In the genomic region with DNA sequence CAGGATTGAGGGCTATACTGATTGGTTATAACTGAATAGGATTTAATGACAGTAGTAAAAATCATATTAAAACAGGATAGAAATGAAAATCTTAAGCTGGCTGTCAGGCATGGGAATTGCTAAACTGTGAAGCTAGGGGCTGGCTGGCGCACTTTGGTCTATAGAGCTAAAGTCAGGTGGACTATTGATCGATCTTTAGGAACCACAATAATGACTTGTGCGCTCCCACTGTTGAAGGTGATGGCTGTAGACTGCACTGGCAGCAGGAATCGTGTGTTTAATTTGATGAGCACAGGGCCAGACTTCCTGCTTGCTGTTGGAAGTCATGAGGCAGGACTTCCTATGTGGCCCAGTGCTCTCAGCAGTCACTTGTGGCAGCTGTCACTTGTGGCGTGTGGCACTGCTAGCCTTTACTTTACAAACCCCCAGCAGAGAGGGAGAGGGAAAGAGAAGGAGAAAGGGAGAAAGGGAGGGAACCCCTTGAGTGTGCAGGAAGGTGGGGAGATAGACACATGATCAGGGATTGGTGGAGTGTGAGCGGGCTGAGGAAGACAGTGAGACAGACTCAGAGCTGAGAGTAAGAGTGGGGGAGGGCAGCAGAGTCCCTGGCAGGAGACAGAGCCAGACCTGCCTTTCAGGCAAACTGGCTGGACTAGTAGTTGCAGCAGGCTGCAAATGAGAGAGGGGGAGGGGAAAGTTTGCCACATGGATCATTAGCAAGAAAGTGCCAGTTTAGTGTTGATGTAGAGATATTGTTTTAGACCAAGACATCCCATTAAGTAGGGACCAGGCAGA, we compare ENCODE assay signal across 9 mouse cellular contexts. TPM values are rescaled to one million over a fixed set of nuclear protein-coding genes. Genes with fewer than 3 reads are reported as not detected.
A peak's percentile ranks its signal among the peaks of the same experiment; 100 is the strongest.
DNase-seq lines count a peak whose midpoint lies in the region; ATAC-seq and TF ChIP-seq lines count a peak whose summit lies in the region.
"Had no signal": no experiment of that assay in that cellular context is flagged by ENCODE, and none has a peak within 500 bp of the region (broad histone marks: within the 10 kb centered on the region; RNA-seq: fewer than 3 reads in every experiment).

No protein-coding gene starts in this region.

- H3K79me2 ChIP-seq in MEL (ENCODE audit: control insufficient read depth, insufficient read depth, low read length, poor library complexity) = no peaks in the 10 kb centered on the region

- no peak overlapping the region for H3K9ac ChIP-seq in hindbrain, embryonic 15.5 days
- H3K9ac ChIP-seq in hindbrain, embryonic 14.5 days = no peak overlapping the region
- H3K9ac ChIP-seq in MEL (ENCODE audit: control insufficient read depth, low read depth, low read length, poor library complexity, severe bottlenecking) = peak overlapping the region; percentile 34; the same call in 1 of the 2 replicates
- no peak overlapping the region for H3K9ac ChIP-seq in liver, embryonic 15.5 days

- H3K9me3 ChIP-seq in hindbrain, embryonic 15.5 days = no peaks in the 10 kb centered on the region
- no peaks in the 10 kb centered on the region for H3K9me3 ChIP-seq in hindbrain, embryonic 14.5 days (ENCODE audit: control insufficient read depth, low read length)
- H3K9me3 ChIP-seq in MEL (replicated peaks; ENCODE audit: insufficient read depth, low read length) = no peaks in the 10 kb centered on the region
- H3K9me3 ChIP-seq in embryonic facial prominence, embryonic 10.5 days = no peaks in the 10 kb centered on the region
- no peaks in the 10 kb centered on the region for H3K9me3 ChIP-seq in liver, embryonic 15.5 days (replicated peaks)

- no peaks in the 10 kb centered on the region for H3K27me3 ChIP-seq in hindbrain, embryonic 15.5 days
- no peaks in the 10 kb centered on the region for H3K27me3 ChIP-seq in hindbrain, embryonic 14.5 days (ENCODE audit: control insufficient read depth, insufficient read depth, low read length)
- H3K27me3 ChIP-seq in MEL (ENCODE audit: control insufficient read depth in 1 of 2, insufficient read depth in 2 of 2, low read length in 2 of 2) = no peaks in the 10 kb centered on the region; a peak in 2 of 4 replicates
- H3K27me3 ChIP-seq in embryonic facial prominence, embryonic 10.5 days (replicated peaks; ENCODE audit: low read depth, poor library complexity, severe bottlenecking) = 0 out of 2 replicates have a peak, but pooled peaks cover 10% of the 10 kb centered on the region
- 0 out of 2 replicates have a peak, but pooled peaks cover under 1% of the 10 kb centered on the region for H3K27me3 ChIP-seq in liver, embryonic 15.5 days

- H3K36me3 ChIP-seq in hindbrain, embryonic 15.5 days = no peaks in the 10 kb centered on the region
- no peaks in the 10 kb centered on the region for H3K36me3 ChIP-seq in hindbrain, embryonic 14.5 days (replicated peaks; ENCODE audit: control insufficient read depth, insufficient read depth)
- H3K36me3 ChIP-seq in MEL (ENCODE audit: control insufficient read depth in 1 of 2, insufficient read depth in 2 of 2, low read length in 2 of 2) = peaks cover 0 to 2% of the 10 kb centered on the region in 2 experiments; a peak in 2 of 4 replicates
- H3K36me3 ChIP-seq in embryonic facial prominence, embryonic 10.5 days (replicated peaks) = no peaks in the 10 kb centered on the region
- H3K36me3 ChIP-seq in liver, embryonic 15.5 days (replicated peaks) = no peaks in the 10 kb centered on the region

- no peak for DNase-seq in hindbrain, embryonic 14.5 days (ENCODE audit: low spot score)
- DNase-seq in MEL (ENCODE audit: low read depth, low spot score) = peak; percentile 46
- peak; percentile 44 for DNase-seq in embryonic facial prominence, embryonic 10.5 days (ENCODE audit: low spot score)
- DNase-seq in Muller cell, postnatal 12 days (ENCODE audit: inconsistent ontology term) = no peak
- DNase-seq in cerebellum, adult 9-10 months = no peak

- peaks cover 20% of the 10 kb centered on the region for H3K4me1 ChIP-seq in hindbrain, embryonic 15.5 days (replicated peaks)
- peaks cover 9% of the 10 kb centered on the region; the same call in 1 of the 2 replicates for H3K4me1 ChIP-seq in hindbrain, embryonic 14.5 days (replicated peaks; ENCODE audit: control insufficient read depth, insufficient read depth, low read length)
- peaks cover 0 to 13% of the 10 kb centered on the region in 2 experiments; a peak in 2 of 4 replicates for H3K4me1 ChIP-seq in MEL (ENCODE audit: control insufficient read depth in 1 of 2, insufficient read depth in 2 of 2, low read length in 2 of 2)
- peaks cover 21% of the 10 kb centered on the region for H3K4me1 ChIP-seq in embryonic facial prominence, embryonic 10.5 days
- peaks cover 13% of the 10 kb centered on the region; the same call in 1 of the 2 replicates for H3K4me1 ChIP-seq in liver, embryonic 15.5 days (replicated peaks)

- 0 out of 4 replicates have a peak, but pooled peaks have one; percentile 14 to 26 for TF ChIP-seq EP300 in MEL (IDR thresholded peaks at IDR 0.05; ENCODE audit: low read depth in 1 of 2, low read length in 2 of 2)

- no peak for TF ChIP-seq CTCF in MEL (IDR thresholded peaks at IDR 0.05 in 2 of 3, conservative IDR thresholded peaks at IDR 0.05 in 1 of 3; ENCODE audit: control insufficient read depth in 1 of 3, insufficient read depth in 1 of 3, low read depth in 2 of 3, low read length in 3 of 3, poor library complexity in 1 of 3, severe bottlenecking in 1 of 3)

- ATAC-seq in hindbrain, embryonic 15.5 days (ENCODE audit: low FRiP score, low read depth) = 0 out of 2 replicates have a peak, but pooled peaks have one; percentile 52
- no peak for ATAC-seq in hindbrain, embryonic 14.5 days (ENCODE audit: low FRiP score)
- ATAC-seq in liver, embryonic 15.5 days (ENCODE audit: insufficient read depth) = peak; percentile 75

- no peak overlapping the region for H3K27ac ChIP-seq in hindbrain, embryonic 15.5 days (replicated peaks)
- no peak overlapping the region for H3K27ac ChIP-seq in hindbrain, embryonic 14.5 days
- H3K27ac ChIP-seq in MEL (ENCODE audit: control insufficient read depth, low read depth, low read length) = no peak overlapping the region
- H3K27ac ChIP-seq in embryonic facial prominence, embryonic 10.5 days (replicated peaks) = peak overlapping the region; percentile 51; the same call in 1 of the 2 replicates
- peak overlapping the region; percentile 33; the same call in 1 of the 2 replicates for H3K27ac ChIP-seq in liver, embryonic 15.5 days (replicated peaks)

- WGBS in hindbrain, embryonic 15.5 days = 59% methylated on average over 6 of the region's 6 CpGs
- 66% methylated on average over 6 of the region's 6 CpGs for WGBS in hindbrain, embryonic 14.5 days
- WGBS in embryonic facial prominence, embryonic 10.5 days = 57% methylated on average over 6 of the region's 6 CpGs
- 37% methylated on average over 6 of the region's 6 CpGs for WGBS in liver, embryonic 15.5 days (ENCODE audit: insufficient replicate concordance)

- no peak overlapping the region for H3K4me2 ChIP-seq in hindbrain, embryonic 15.5 days
- H3K4me2 ChIP-seq in hindbrain, embryonic 14.5 days (replicated peaks) = no peak overlapping the region
- H3K4me2 ChIP-seq in liver, embryonic 15.5 days = peak overlapping the region; percentile 23

- H3K4me3 ChIP-seq in hindbrain, embryonic 15.5 days = no peak overlapping the region
- no peak overlapping the region for H3K4me3 ChIP-seq in hindbrain, embryonic 14.5 days (replicated peaks; ENCODE audit: low read length)
- H3K4me3 ChIP-seq in MEL (ENCODE audit: control insufficient read depth in 1 of 2, insufficient read depth in 1 of 2, low read depth in 2 of 2, low read length in 2 of 2) = peak overlapping the region in 1 of 2 experiments; percentile 26; a peak in 2 of 4 replicates
- no peak overlapping the region for H3K4me3 ChIP-seq in embryonic facial prominence, embryonic 10.5 days
- H3K4me3 ChIP-seq in liver, embryonic 15.5 days (replicated peaks) = no peak overlapping the region

- no peak for TF ChIP-seq POLR2A in MEL (IDR thresholded peaks at IDR 0.05; ENCODE audit: control insufficient read depth in 1 of 2, insufficient read depth in 1 of 2, low read depth in 1 of 2, low read length in 2 of 2, poor library complexity in 1 of 2)

- no peak for TF ChIP-seq RAD21 in MEL (IDR thresholded peaks at IDR 0.05; ENCODE audit: low read depth, low read length)

TF ChIP-seq in MEL, 35 proteins besides CTCF, POLR2A, EP300 and RAD21:
- no peak for TF ChIP-seq CHD1 (IDR thresholded peaks at IDR 0.05; ENCODE audit: low read depth, low read length)
- TF ChIP-seq MAX (IDR thresholded peaks at IDR 0.05; ENCODE audit: low read length) = 0 out of 2 replicates have a peak, but pooled peaks have one; percentile 24
- TF ChIP-seq SIN3A (IDR thresholded peaks at IDR 0.05; ENCODE audit: low read length) = 0 out of 2 replicates have a peak, but pooled peaks have one; percentile 14
- no peak for TF ChIP-seq ZNF384 (IDR thresholded peaks at IDR 0.05; ENCODE audit: low read depth, low read length)
- TF ChIP-seq TAL1 (IDR thresholded peaks at IDR 0.05; ENCODE audit: low read length) = peak; percentile 23; the same call in 1 of the 2 replicates
- no peak for TF ChIP-seq GABPA (IDR thresholded peaks at IDR 0.05; ENCODE audit: low read depth, low read length)
- TF ChIP-seq KAT2A (conservative IDR thresholded peaks at IDR 0.05; ENCODE audit: low read depth, low read length) = no peak
- TF ChIP-seq USF1 (IDR thresholded peaks at IDR 0.05; ENCODE audit: low read depth, low read length) = no peak
- TF ChIP-seq E2F4 (IDR thresholded peaks at IDR 0.05; ENCODE audit: borderline replicate concordance, low read depth, low read length) = no peak
- 0 out of 2 replicates have a peak, but pooled peaks have one; percentile 11 for TF ChIP-seq ELF1 (IDR thresholded peaks at IDR 0.05; ENCODE audit: low read depth, low read length)

RNA-seq across cellular contexts. Expression of a gene that starts 31.1 kb away (rescaled TPM):
- not detected in 2 replicates for polyA plus RNA-seq in hindbrain, embryonic 15.5 days (2015; fragmentation: Nextera tagmentation; extraction: Ambion mirVana)
- not detected in 2 replicates for polyA plus RNA-seq in hindbrain, embryonic 14.5 days (2014; fragmentation: Nextera tagmentation; extraction: Ambion mirVana)
- not detected in 2 replicates for total RNA-seq in MEL (2012; rRNA removed)
- polyA plus RNA-seq in MEL (2012; ENCODE audit: insufficient read depth in 1 of 2, insufficient read length in 2 of 2, low read depth in 1 of 2, low replicate concordance in 2 of 2, missing spikeins in 1 of 2) = not detected
- polyA plus RNA-seq in embryonic facial prominence, embryonic 10.5 days (2016; fragmentation: Nextera tagmentation; extraction: Ambion mirVana) = 0.05 TPM in 1 of 2 replicates, not detected in the other
- not detected in 2 replicates for polyA plus RNA-seq in liver, embryonic 15.5 days (2015; fragmentation: Nextera tagmentation; extraction: Ambion mirVana)
- total RNA-seq: hematopoietic stem cell, adult 5-6 weeks had no signal
- polyA plus RNA-seq: small intestine, adult 2 months had no signal

Comparison
In these comparisons a context has a peak if more than half of its experiments do, and no peak if none do; other contexts are left out.
1. H3K27ac ChIP-seq: peak in embryonic facial prominence, embryonic 10.5 days (single experiment) and liver, embryonic 15.5 days (single experiment); none in hindbrain, embryonic 15.5 days (single experiment), hindbrain, embryonic 14.5 days (single experiment) and MEL (single experiment).
2. DNase-seq: peak in MEL (single experiment) and embryonic facial prominence, embryonic 10.5 days (single experiment); none in hindbrain, embryonic 14.5 days (single experiment), Muller cell, postnatal 12 days (single experiment) and cerebellum, adult 9-10 months (single experiment).